Mouse (Mus musculus) intestine, embryonic 16.5 days (tissue): ENCODE measurements around the gene Tnfsf12. TPM values are rescaled to one million over a fixed set of nuclear protein-coding genes. Genes with fewer than 3 reads are reported as not detected.
A peak's percentile ranks its signal among the peaks of the same experiment; 100 is the strongest.

Experiments
- ATAC-seq: fragments of 200-750 bp; cut with Nextera tagmentation; 2 replicates; pipeline ENCODE4 v1.8.0; 2017; ENCODE audit warnings: moderate TSS enrichment, moderate library complexity
- H3K27ac ChIP-seq: fragments of 300-500 bp; sonication (generic); 2 replicates; pipeline ENCODE4 v1.5.1; 2014; ENCODE audit warnings: mild to moderate bottlenecking, low read length
- H3K27me3 ChIP-seq: fragments of 300-500 bp; sonication (generic); replicated peaks from 2 replicates; pipeline ENCODE4 v1.6.1; 2014; ENCODE audit warnings: low read length, control low read depth, mixed read lengths; ENCODE audit not compliant: control insufficient read depth, insufficient read depth
- H3K36me3 ChIP-seq: fragments of 300-500 bp; sonication (generic); 2 replicates; pipeline ENCODE4 v1.6.1; 2014; ENCODE audit warnings: low read length, control low read depth; ENCODE audit not compliant: control insufficient read depth, insufficient read depth
- H3K4me1 ChIP-seq: fragments of 300-500 bp; sonication (generic); 2 replicates; pipeline ENCODE4 v1.6.1; 2014; ENCODE audit warnings: low read length, control low read depth, mixed read lengths; ENCODE audit not compliant: control insufficient read depth, insufficient read depth
- H3K4me2 ChIP-seq: fragments of 300-500 bp; sonication (generic); 2 replicates; pipeline ENCODE4 v1.6.1; 2014; ENCODE audit warnings: low read depth, low read length, control low read depth
- H3K4me3 ChIP-seq: fragments of 300-500 bp; sonication (generic); 2 replicates; pipeline ENCODE4 v1.5.1; 2014; ENCODE audit warnings: mild to moderate bottlenecking, low read length
- H3K9ac ChIP-seq: fragments of 300-500 bp; sonication (generic); 2 replicates; pipeline ENCODE4 v1.6.1; 2014; ENCODE audit warnings: low read depth, low read length
- H3K9me3 ChIP-seq: fragments of 300-500 bp; sonication (generic); 2 replicates; pipeline ENCODE4 v1.6.1; 2016; ENCODE audit warnings: low read length, control low read depth; ENCODE audit not compliant: control insufficient read depth
- WGBS: fragments of 180-500 bp; shearing (Covaris S2); extraction: QIAGEN DNeasy Blood & Tissue Kit; methylation state at CpG from one replicate; pipeline ENCODE4 v1.1.7; 2014; 5-methylcytosine and 5-hydroxymethylcytosine counted together
- microRNA counts: library from miRNA; unstranded; fragments of <30 nt; microRNA quantifications from one replicate; lab custom pipeline; 2016
- microRNA-seq: library from miRNA; unstranded; fragments of <30 nt; microRNA quantifications from one replicate; pipeline ENCODE4, GENCODE M21; 2016
- polyA plus RNA-seq: library from polyadenylated mRNA; unstranded; fragments of >200 nt; fragmentation: Nextera tagmentation; extraction: Ambion mirVana; gene quantifications from 2 replicates; pipeline ENCODE4 v1.2.1, GENCODE M21; 2015

Gene Tnfsf12
- polyA plus RNA-seq, 1 experiment from 2014 or later: 6.3 TPM

GRCm38 (mm10) chr11:69645860-69646259 is 49.8 kb downstream of the Tnfsf12 start:
- WGBS: 84% methylated on average over 5 of the region's 5 CpGs
- H3K9ac ChIP-seq: no peak overlapping the region
- ATAC-seq: no peak

More at GRCm38 (mm10) chr11:69645860-69646259, 49.8 kb downstream of the Tnfsf12 start:
- H3K27ac ChIP-seq: no peak overlapping the region
- H3K36me3 ChIP-seq: peaks cover 32% of the 10 kb centered on the region
- H3K4me2 ChIP-seq: no peak overlapping the region
- H3K9me3 ChIP-seq: no peaks in the 10 kb centered on the region
- H3K4me1 ChIP-seq: no peaks in the 10 kb centered on the region
- no peaks in the 10 kb centered on the region for H3K27me3 ChIP-seq
- H3K4me3 ChIP-seq: no peak overlapping the region

MicroRNAs within 50 kb of the gene (microRNA counts, 519-probe panel; counts per million panel counts)
- 35.7 counts per million for microRNA mmu-miR-1934 (lab: Ali Mortazavi, UCI)

Small RNA genes within 50 kb of the gene (microRNA-seq; reads per million reads assigned to microRNA genes)
- 4.3 reads per million, percentile 12 among the genes with 10 or more reads in this experiment for gene Mir1934

Other genes starting within 250 kb of the Tnfsf12 start
- gene Dnah2, start 146.7 kb downstream of the Tnfsf12 start, polyA plus RNA-seq: 0.93 and 1.0 TPM in 2 replicates
- gene Efnb3, start 135.6 kb downstream of the Tnfsf12 start, polyA plus RNA-seq: 6.3 and 6.8 TPM in 2 replicates
- gene Wrap53, start 115.6 kb downstream of the Tnfsf12 start, polyA plus RNA-seq: 24.5 and 26.6 TPM in 2 replicates
- 132 and 148 TPM in 2 replicates for gene Trp53, start 115.5 kb downstream of the Tnfsf12 start, polyA plus RNA-seq
- gene Atp1b2, start 89.9 kb downstream of the Tnfsf12 start, polyA plus RNA-seq: 6.6 and 6.8 TPM in 2 replicates
- 0.10 and 0.72 TPM in 2 replicates for gene Shbg, start 77.9 kb downstream of the Tnfsf12 start, polyA plus RNA-seq
- 15.4 and 18.1 TPM in 2 replicates for gene Sat2, start 73.8 kb downstream of the Tnfsf12 start, polyA plus RNA-seq
- gene Fxr2, start 62.9 kb downstream of the Tnfsf12 start, polyA plus RNA-seq: 12.1 and 12.6 TPM in 2 replicates
- not detected in 2 replicates for gene Sox15, start 40.5 kb downstream of the Tnfsf12 start, polyA plus RNA-seq
- gene Mpdu1, start 33.2 kb downstream of the Tnfsf12 start, polyA plus RNA-seq: 68.3 and 69.9 TPM in 2 replicates
- 14.0 and 14.7 TPM in 2 replicates for gene Cd68, start 29.7 kb downstream of the Tnfsf12 start, polyA plus RNA-seq
- gene Eif4a1, start 23.4 kb downstream of the Tnfsf12 start, polyA plus RNA-seq: 524 and 563 TPM in 2 replicates
- 51.8 and 60.3 TPM in 2 replicates for gene Senp3, start 13.8 kb downstream of the Tnfsf12 start, polyA plus RNA-seq
- 0.44 and 0.57 TPM in 2 replicates for gene Tnfsf13, start 10.1 kb downstream of the Tnfsf12 start, polyA plus RNA-seq
- gene Tnfsfm13, start 249 bp upstream of the Tnfsf12 start, polyA plus RNA-seq: 3.0 and 3.3 TPM in 2 replicates
- gene Polr2a, start 62.8 kb upstream of the Tnfsf12 start, polyA plus RNA-seq: 14.8 and 16.8 TPM in 2 replicates
- gene Slc35g3, start 66.1 kb upstream of the Tnfsf12 start, polyA plus RNA-seq: 0.13 and 0.16 TPM in 2 replicates
- 2.3 and 2.4 TPM in 2 replicates for gene Zbtb4, start 70.1 kb upstream of the Tnfsf12 start, polyA plus RNA-seq
- gene Chrnb1, start 100.1 kb upstream of the Tnfsf12 start, polyA plus RNA-seq: 3.9 and 4.7 TPM in 2 replicates
- gene Fgf11, start 106.0 kb upstream of the Tnfsf12 start, polyA plus RNA-seq: 1.3 and 1.4 TPM in 2 replicates
- gene Tmem102, start 109.8 kb upstream of the Tnfsf12 start, polyA plus RNA-seq: 34.6 and 42.7 TPM in 2 replicates
- gene Gm39566, start 119.4 kb upstream of the Tnfsf12 start, polyA plus RNA-seq: not detected in 2 replicates
- not detected in 2 replicates for gene Spem2, start 122.6 kb upstream of the Tnfsf12 start, polyA plus RNA-seq
- 0.22 TPM in 1 of 2 replicates, not detected in the other for gene Spem1, start 126.3 kb upstream of the Tnfsf12 start, polyA plus RNA-seq
- 3.4 and 4.1 TPM in 2 replicates for gene Nlgn2, start 141.9 kb upstream of the Tnfsf12 start, polyA plus RNA-seq
- 470 and 476 TPM in 2 replicates for gene Tmem256, start 142.7 kb upstream of the Tnfsf12 start, polyA plus RNA-seq
- gene Plscr3, start 150.5 kb upstream of the Tnfsf12 start, polyA plus RNA-seq: 73.0 and 75.2 TPM in 2 replicates
- gene Tnk1, start 162.9 kb upstream of the Tnfsf12 start, polyA plus RNA-seq: 20.5 and 23.5 TPM in 2 replicates
- gene Tmem95, start 182.2 kb upstream of the Tnfsf12 start, polyA plus RNA-seq: not detected in 2 replicates
- 5.5 and 6.2 TPM in 2 replicates for gene Kctd11, start 185.6 kb upstream of the Tnfsf12 start, polyA plus RNA-seq
- 4.2 and 5.2 TPM in 2 replicates for gene Acap1, start 199.7 kb upstream of the Tnfsf12 start, polyA plus RNA-seq
- gene 2810408A11Rik, start 205.1 kb upstream of the Tnfsf12 start, polyA plus RNA-seq: 4.7 and 5.4 TPM in 2 replicates
- 7.1 and 10.1 TPM in 2 replicates for gene Neurl4, start 205.2 kb upstream of the Tnfsf12 start, polyA plus RNA-seq
- 60.0 and 63.8 TPM in 2 replicates for gene Gps2, start 218.0 kb upstream of the Tnfsf12 start, polyA plus RNA-seq
- 1,478 and 1,683 TPM in 2 replicates for gene Eif5a, start 226.1 kb upstream of the Tnfsf12 start, polyA plus RNA-seq
- 1.3 and 2.1 TPM in 2 replicates for gene Ybx2, start 239.9 kb upstream of the Tnfsf12 start, polyA plus RNA-seq